Mouse (Mus musculus) CH12.LX (cell line): ENCODE measurements around the gene Cysrt1. TPM values are rescaled to one million over a fixed set of nuclear protein-coding genes. Genes with fewer than 3 reads are reported as not detected.

Experiments
- DNase-seq: peaks from one replicate; pipeline ENCODE4 v3.0.0-alpha.2; 2013; ENCODE audit errors: extremely low read depth
- H3K27ac ChIP-seq: 2 replicates; pipeline ENCODE4 v1.5.1; 2012; ENCODE audit warnings: low read depth, mild to moderate bottlenecking, control low read depth, moderate library complexity; ENCODE audit not compliant: insufficient read depth
- H3K27me3 ChIP-seq: replicated peaks from 2 replicates; pipeline ENCODE3; 2012; ENCODE audit warnings: inconsistent platforms
- H3K36me3 ChIP-seq, 2 experiments: replicated peaks in 1 of 2; 2 replicates each; pipeline versions ENCODE3 to v1.6.1; 2012; ENCODE audit warnings: inconsistent platforms in 1 of 2, low read length in 1 of 2, mild to moderate bottlenecking in 1 of 2, mixed read lengths in 1 of 2, moderate library complexity in 1 of 2; ENCODE audit not compliant: control insufficient read depth in 1 of 2, insufficient read depth in 1 of 2
- H3K4me1 ChIP-seq, 2 experiments: 2 replicates each; pipeline ENCODE4 v1.6.1; 2012; ENCODE audit warnings: inconsistent platforms in 1 of 2, moderate library complexity in 1 of 2; ENCODE audit not compliant: insufficient read depth in 2 of 2, control insufficient read depth in 1 of 2
- H3K4me2 ChIP-seq: 2 replicates; pipeline ENCODE4 v1.6.1; 2012; ENCODE audit warnings: low read depth, mild to moderate bottlenecking, control low read depth; ENCODE audit not compliant: poor library complexity, insufficient read depth, severe bottlenecking
- H3K4me3 ChIP-seq, 3 experiments: fragments of 150-350 bp in 1 of 3; sonication (generic) in 1 of 3; replicated peaks in 1 of 3; 2 replicates each; pipeline versions ENCODE3 to v1.5.1; 2011 to 2012; ENCODE audit warnings: low read depth in 2 of 3, low read length in 2 of 3, mild to moderate bottlenecking in 2 of 3, moderate library complexity in 2 of 3, control low read depth in 1 of 3, improper control_type of control experiment in 1 of 3, inconsistent platforms in 1 of 3, mixed read lengths in 1 of 3; ENCODE audit not compliant: poor library complexity in 1 of 3
- H3K79me2 ChIP-seq: replicated peaks from 2 replicates; pipeline ENCODE4 v1.6.1; 2012; ENCODE audit warnings: mild to moderate bottlenecking, moderate library complexity; ENCODE audit not compliant: control insufficient read depth, poor library complexity, insufficient read depth, severe bottlenecking; ENCODE audit errors: extremely low read depth
- H3K9ac ChIP-seq: 2 replicates; pipeline ENCODE4 v1.6.1; 2012; ENCODE audit warnings: low read depth, mild to moderate bottlenecking, control low read depth, moderate library complexity; ENCODE audit not compliant: insufficient read depth
- H3K9me3 ChIP-seq: replicated peaks from 2 replicates; pipeline ENCODE3; 2012; ENCODE audit warnings: low read length, inconsistent platforms, mixed read lengths
- CHD2 ChIP-seq: IDR thresholded peaks from 2 replicates; pipeline ENCODE4 v1.6.1; 2011; ENCODE audit warnings: low read length, improper control_type of control experiment
- CTCF ChIP-seq, 2 experiments: IDR thresholded peaks in 1 of 2; conservative IDR thresholded peaks in 1 of 2; 2 replicates each; pipeline ENCODE4 v1.5.1; 2011 to 2012; ENCODE audit warnings: low read depth in 2 of 2, low read length in 2 of 2, improper control_type of control experiment in 1 of 2, inconsistent platforms in 1 of 2, mild to moderate bottlenecking in 1 of 2, moderate library complexity in 1 of 2
- E2F4 ChIP-seq: IDR thresholded peaks from 2 replicates; pipeline ENCODE4 v1.6.1; 2011; ENCODE audit warnings: low read depth, low read length, improper control_type of control experiment; ENCODE audit not compliant: insufficient replicate concordance
- ETS1 ChIP-seq: conservative IDR thresholded peaks from 2 replicates; pipeline ENCODE4 v1.6.1; 2012; ENCODE audit warnings: low read depth, mild to moderate bottlenecking, inconsistent platforms, low read length, improper control_type of control experiment, moderate library complexity
- GABPA ChIP-seq: IDR thresholded peaks from 2 replicates; pipeline ENCODE4 v1.6.1; 2012; ENCODE audit warnings: low read depth, low read length, improper control_type of control experiment, inconsistent platforms; ENCODE audit not compliant: insufficient replicate concordance
- HCFC1 ChIP-seq: IDR thresholded peaks from 2 replicates; pipeline ENCODE4 v1.6.1; 2012; ENCODE audit warnings: low read depth, mild to moderate bottlenecking, inconsistent platforms, low read length, improper control_type of control experiment
- IRF4 ChIP-seq: IDR thresholded peaks from 2 replicates; pipeline ENCODE4 v1.6.1; 2014; ENCODE audit warnings: low read depth, mild to moderate bottlenecking, inconsistent platforms, low read length, improper control_type of control experiment
- JUN ChIP-seq: IDR thresholded peaks from 2 replicates; pipeline ENCODE4 v1.6.1; 2011; ENCODE audit warnings: low read depth, mild to moderate bottlenecking, low read length, improper control_type of control experiment, moderate library complexity; ENCODE audit not compliant: insufficient read depth
- JUND ChIP-seq: conservative IDR thresholded peaks from 2 replicates; pipeline ENCODE4 v1.6.1; 2011; ENCODE audit warnings: low read depth, low read length, improper control_type of control experiment
- MAX ChIP-seq: IDR thresholded peaks from 2 replicates; pipeline ENCODE4 v1.6.1; 2011; ENCODE audit warnings: low read length, improper control_type of control experiment
- MAZ ChIP-seq: IDR thresholded peaks from 2 replicates; pipeline ENCODE4 v1.6.1; 2012; ENCODE audit warnings: low read depth, mild to moderate bottlenecking, inconsistent platforms, low read length, improper control_type of control experiment, moderate library complexity
- MEF2A ChIP-seq: IDR thresholded peaks from 2 replicates; pipeline ENCODE4 v1.6.1; 2014; ENCODE audit warnings: low read depth, mild to moderate bottlenecking, inconsistent platforms, low read length, improper control_type of control experiment, borderline replicate concordance
- NELFE ChIP-seq: IDR thresholded peaks from 2 replicates; pipeline ENCODE4 v1.6.1; 2011; ENCODE audit warnings: low read depth, low read length, improper control_type of control experiment
- NRF1 ChIP-seq: IDR thresholded peaks from 2 replicates; pipeline ENCODE4 v1.6.1; 2014; ENCODE audit warnings: low read depth, mild to moderate bottlenecking, inconsistent platforms, low read length, improper control_type of control experiment, moderate library complexity
- PAX5 ChIP-seq: IDR thresholded peaks from 2 replicates; pipeline ENCODE4 v1.6.1; 2012; ENCODE audit warnings: low read length, inconsistent platforms, mixed read lengths
- POLR2A ChIP-seq: IDR thresholded peaks from 2 replicates; pipeline ENCODE4 v1.6.1; 2011; ENCODE audit warnings: low read depth, mild to moderate bottlenecking, improper control_type of control experiment, low read length
- POLR2AphosphoS2 ChIP-seq: IDR thresholded peaks from 2 replicates; pipeline ENCODE4 v1.6.1; 2011; ENCODE audit warnings: low read depth, low read length, improper control_type of control experiment
- RAD21 ChIP-seq: IDR thresholded peaks from 2 replicates; pipeline ENCODE4 v1.6.1; 2011; ENCODE audit warnings: low read depth, mild to moderate bottlenecking, low read length, improper control_type of control experiment, moderate library complexity
- SIN3A ChIP-seq: IDR thresholded peaks from 2 replicates; pipeline ENCODE4 v1.6.1; 2012; ENCODE audit warnings: low read length, improper control_type of control experiment, inconsistent platforms
- SMC3 ChIP-seq: IDR thresholded peaks from 2 replicates; pipeline ENCODE4 v1.6.1; 2011; ENCODE audit warnings: low read depth, low read length, improper control_type of control experiment
- TCF12 ChIP-seq: IDR thresholded peaks from 2 replicates; pipeline ENCODE4 v1.6.1; 2014; ENCODE audit warnings: low read depth, mild to moderate bottlenecking, inconsistent platforms, low read length, improper control_type of control experiment
- USF1 ChIP-seq: IDR thresholded peaks from 2 replicates; pipeline ENCODE4 v1.6.1; 2014; ENCODE audit warnings: low read depth, mild to moderate bottlenecking, inconsistent platforms, low read length, improper control_type of control experiment
- ZC3H11A ChIP-seq: IDR thresholded peaks from 2 replicates; pipeline ENCODE4 v1.6.1; 2012; ENCODE audit warnings: low read depth, mild to moderate bottlenecking, inconsistent platforms, low read length, improper control_type of control experiment
- ZNF384 ChIP-seq: IDR thresholded peaks from 2 replicates; pipeline ENCODE4 v1.6.1; 2012; ENCODE audit warnings: low read depth, low read length, improper control_type of control experiment, inconsistent platforms
- dilution Hi-C: fragments of 300-500 bp; cut with MboI; formaldehyde crosslinking; loops from 2 replicates; pipeline ENCODE4 v1.14.3; 2020; ENCODE audit warnings: low sequenced_read_pairs; ENCODE audit not compliant: extremely low pct_unique_long_range_greater_than_20kb, extremely low pct_ligation_motif_present
- in situ Hi-C: fragments of 300-500 bp; cut with MboI; formaldehyde crosslinking; loops from 3 replicates; pipeline ENCODE4 v1.14.3; 2019; ENCODE audit warnings: low sequenced_read_pairs, low pct_ligation_motif_present, low pct_unique_long_range_greater_than_20kb, mixed read lengths
- polyA plus RNA-seq: library from polyadenylated mRNA; unstranded; fragments of >175 nt; gene quantifications from 2 replicates; pipeline ENCODE4 v1.2.1, GENCODE M21; 2012; ENCODE audit warnings: low read depth; ENCODE audit not compliant: insufficient read length
- total RNA-seq, 2 experiments: library from RNA; depleted of rRNA; stranded (reverse); fragments of 300-350 nt in 1 of 2; fragments of >200 nt in 1 of 2; gene quantifications; 2 replicates each; pipeline ENCODE4 v1.2.3; 2012 to 2014

Cysrt1 gene
- total and polyA plus RNA-seq, 3 experiments: not detected

GRCm38 (mm10) chr2:25197946-25198345 is 44.3 kb downstream of the Cysrt1 start:
- no peaks in the 10 kb centered on the region for H3K9me3 ChIP-seq
- H3K79me2 ChIP-seq: peaks cover 13% of the 10 kb centered on the region
- no peak overlapping the region for H3K4me3 ChIP-seq
- H3K27ac ChIP-seq: no peak overlapping the region
- no peak overlapping the region for H3K9ac ChIP-seq
- dilution Hi-C loops: no loop called here
- H3K36me3 ChIP-seq: peaks cover 35 to 65% of the 10 kb centered on the region in 2 experiments
- in situ Hi-C loops: no loop called here
- TF ChIP-seq POLR2A: 0 out of 2 replicates have a peak, but pooled peaks have one; percentile 5
- no peak for TF ChIP-seq RAD21
- TF ChIP-seq, all 38 proteins: peak for 1
- DNase-seq: no peak
- Histone ChIP-seq H3K4me1 (peaks cover 14 to 33% of the 10 kb centered on the region in 2 experiments), H3K27me3 (no peaks in the 10 kb centered on the region), H3K4me2 (no peak overlapping the region)

GRCm38 (mm10) chr2:25197191-25197590 is 45.1 kb downstream of the Cysrt1 start:
- Histone ChIP-seq H3K4me2 (peak overlapping the region; percentile 62), H3K9ac (peak overlapping the region; percentile 49; the same call in 1 of the 2 replicates), H3K27ac (peak overlapping the region; percentile 96), H3K27me3 (no peaks in the 10 kb centered on the region), H3K4me3 (peak overlapping the region in 1 of 3 experiments; percentile 61), H3K4me1 (peaks cover 14 to 36% of the 10 kb centered on the region in 2 experiments), H3K9me3 (no peaks in the 10 kb centered on the region), H3K36me3 (peaks cover 28 to 60% of the 10 kb centered on the region in 2 experiments), H3K79me2 (peaks cover 16% of the 10 kb centered on the region)
- no peak for DNase-seq
- in situ Hi-C loops: no loop called here
- dilution Hi-C loops: no loop called here
- no peak for TF ChIP-seq ZNF384
- TF ChIP-seq NRF1: no peak
- TF ChIP-seq CHD2: no peak
- no peak for TF ChIP-seq CTCF (conservative IDR thresholded peaks at IDR 0.05 in 1 of 2, IDR thresholded peaks at IDR 0.05 in 1 of 2; ENCODE audit: low read depth in 2 of 2, low read length in 2 of 2)
- TF ChIP-seq ZC3H11A: no peak
- no peak for TF ChIP-seq TCF12
- TF ChIP-seq USF1: no peak

- Histone ChIP-seq H3K36me3 (peaks cover 23 to 57% of the 10 kb centered on the region in 2 experiments), H3K4me3 (peak within 1 kb of the TSS; percentile 61 to 98 (median 83)), H3K79me2 (peaks cover 16% of the 10 kb centered on the region), H3K9me3 (no peaks in the 10 kb centered on the region), H3K4me1 (peaks cover 14 to 36% of the 10 kb centered on the region in 2 experiments), H3K27ac (peak within 1 kb of the TSS; percentile 98), H3K4me2 (peak within 1 kb of the TSS; percentile 99), H3K27me3 (no peaks in the 10 kb centered on the region), H3K9ac (peak within 1 kb of the TSS; percentile 95)
- in situ Hi-C loops: no loop called here
- dilution Hi-C loops: no loop called here
- peak; percentile 99 for DNase-seq
- TF ChIP-seq MAZ: peak; percentile 53
- no peak; the same call in 1 of the 2 replicates for TF ChIP-seq MEF2A
- TF ChIP-seq HCFC1: peak; percentile 75
- TF ChIP-seq TCF12: peak; percentile 61; the same call in 1 of the 2 replicates
- TF ChIP-seq JUN: no peak
- no peak for TF ChIP-seq MAX
- peak; percentile 72 for TF ChIP-seq ETS1
- no peak for TF ChIP-seq ZNF384
- TF ChIP-seq PAX5: no peak
- no peak for TF ChIP-seq RAD21
- no peak for TF ChIP-seq GABPA
- TF ChIP-seq E2F4: no peak
- no peak for TF ChIP-seq POLR2AphosphoS2
- TF ChIP-seq USF1: no peak
- TF ChIP-seq NELFE: peak; percentile 28; the same call in 1 of the 2 replicates
- TF ChIP-seq IRF4: 0 out of 2 replicates have a peak, but pooled peaks have one; percentile 63
- no peak for TF ChIP-seq SMC3
- TF ChIP-seq SIN3A: no peak; the same call in none of the 2 replicates
- no peak for TF ChIP-seq JUND
These were observed 45.9 kb downstream of the Cysrt1 start, which contains the start of gene Tor4a for GRCm38 (mm10) chr2:25196172-25196954. Gene Tor4a, minus strand, starts transcription at chr2:25196886.
